Mouse (Mus musculus) urinary bladder, adult 2 months (tissue): ENCODE data around the gene Ube2s. TPM values are rescaled to one million over a fixed set of nuclear protein-coding genes. Genes with fewer than 3 reads are reported as not detected.
"Not testable (repeated sequence)": the region's sequence is repeated elsewhere in the genome, so short reads cannot be mapped to it uniquely, and the experiment has no call there.

ENCODE experiments used
- DNase-seq: peaks from one replicate; pipeline ENCODE4 v3.0.0; 2022; ENCODE audit warnings: low spot score
- polyA plus RNA-seq: library from polyadenylated mRNA; depleted of rRNA; stranded (reverse); fragments of >200 nt; gene quantifications from 2 replicates; pipeline ENCODE4 v1.2.3, GENCODE M21; 2012; rRNA removed

The Ube2s gene
- 115 and 129 TPM in 2 replicates for polyA plus RNA-seq

DNA sequence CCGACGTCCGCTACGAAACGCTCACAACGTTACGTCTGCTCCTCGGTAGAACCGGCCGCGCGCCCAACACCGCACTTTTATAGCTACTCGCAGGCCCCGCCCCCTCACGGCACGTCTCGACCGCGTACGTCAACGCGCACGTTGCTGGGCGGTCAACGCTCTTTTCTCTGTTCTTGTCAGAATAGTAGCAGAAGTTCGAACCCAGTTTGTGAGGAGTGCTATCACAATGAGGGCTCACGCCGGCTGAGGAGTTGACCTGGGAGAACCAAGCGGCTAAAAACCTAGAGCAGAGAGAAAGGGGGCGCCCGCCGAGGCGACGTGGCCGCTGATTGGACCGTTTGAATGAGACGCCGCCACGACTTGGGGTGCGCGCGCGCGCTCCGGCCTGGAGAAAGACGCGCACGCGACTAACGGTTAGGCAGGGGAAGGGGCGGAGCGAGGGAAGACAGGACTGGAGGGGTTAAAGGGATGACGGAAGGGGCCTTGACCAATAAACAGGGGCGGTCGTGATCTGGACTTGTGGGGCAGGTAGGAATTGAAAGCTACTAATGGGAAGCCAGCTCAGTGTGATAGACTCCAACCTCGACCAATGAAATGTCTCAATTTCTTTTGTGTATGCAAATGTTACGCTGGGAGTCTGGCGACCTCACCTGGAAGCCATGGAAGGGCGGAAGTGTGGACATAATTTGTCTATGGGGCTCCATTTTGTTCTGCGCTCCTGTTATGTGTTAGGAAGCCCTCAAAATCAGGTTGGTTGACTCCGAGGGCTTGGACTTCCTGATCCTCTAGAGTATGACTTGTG lies at the start of gene Ube2s:
Gene Ube2s (minus strand): TSS at position 288 of the 802 bp plus-strand sequence.
- peak; percentile 97 for DNase-seq

DNA sequence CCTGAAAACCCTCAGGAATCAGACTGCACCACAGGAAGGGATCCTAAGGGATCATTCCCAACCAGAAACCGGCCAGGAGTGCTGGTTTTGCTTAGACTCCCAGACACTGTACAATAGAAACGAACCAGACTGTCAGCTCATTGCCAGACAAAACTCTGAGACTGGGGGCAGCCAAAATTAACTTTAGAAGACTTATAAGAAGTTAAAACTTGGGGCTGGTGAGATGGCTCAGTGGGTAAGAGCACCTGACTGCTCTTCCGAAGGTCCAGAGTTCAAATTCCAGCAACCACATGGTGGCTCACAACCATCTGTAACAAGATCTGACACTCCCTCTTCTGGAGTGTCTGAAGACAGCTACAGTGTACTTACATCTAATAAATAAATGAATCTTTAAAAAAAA lies 48.5 kb upstream of the Ube2s start:
- not testable (repeated sequence) for DNase-seq

DNA sequence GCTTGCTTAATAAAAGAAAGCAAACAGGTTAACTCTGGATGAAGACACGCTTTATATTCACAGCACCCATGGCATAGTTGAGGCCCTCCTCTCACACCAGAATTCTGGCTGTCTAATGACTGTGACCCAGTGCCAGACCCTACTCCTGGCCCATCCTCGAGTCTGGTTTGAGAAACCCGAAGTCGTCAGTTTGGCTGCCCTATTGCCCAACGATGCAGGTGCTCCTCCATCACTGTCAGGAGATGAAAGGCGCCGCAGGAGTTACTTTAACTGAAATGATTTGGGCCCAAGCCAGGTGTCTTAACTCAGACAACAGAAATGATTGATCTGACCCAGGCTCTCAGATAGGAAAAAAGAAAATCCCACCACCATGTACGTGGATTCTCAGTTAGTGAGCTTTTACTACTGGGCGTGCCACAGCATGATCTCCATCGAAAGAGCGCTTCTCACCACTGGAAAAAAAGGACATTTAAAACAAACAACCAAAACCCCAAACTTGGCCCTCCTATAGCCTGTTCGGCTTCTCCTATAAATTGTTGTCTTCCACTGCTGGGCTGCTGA lies 47.1 kb upstream of the Ube2s start:
- no peak for DNase-seq

GRCm38 (mm10) chr7:4857321-4857720 lies 44.9 kb upstream of the Ube2s start:
- no peak for DNase-seq

- DNase-seq, result no peak
These were observed 44.1 kb upstream of the Ube2s start for GRCm38 (mm10) chr7:4856508-4856907.

DNA sequence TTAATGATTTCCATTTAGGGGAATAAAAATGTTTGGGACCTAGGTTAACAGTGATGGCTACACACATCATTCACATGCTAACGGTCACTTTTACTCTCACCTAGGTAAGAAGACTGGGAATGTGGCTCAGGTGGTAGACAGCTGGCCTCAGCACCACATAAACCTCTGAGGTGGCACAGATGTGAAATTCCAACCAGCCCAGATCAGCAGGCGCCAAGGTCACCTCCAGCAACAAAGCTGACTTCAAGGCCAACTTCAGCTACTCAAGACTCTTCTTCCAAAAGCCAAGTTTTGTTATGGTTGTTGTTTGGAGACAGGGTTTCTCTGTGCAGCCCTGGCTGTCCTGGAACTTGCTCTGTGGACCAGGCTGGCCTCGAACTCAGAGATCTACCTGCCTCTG lies 41.2 kb upstream of the Ube2s start:
- no peak for DNase-seq

DNA sequence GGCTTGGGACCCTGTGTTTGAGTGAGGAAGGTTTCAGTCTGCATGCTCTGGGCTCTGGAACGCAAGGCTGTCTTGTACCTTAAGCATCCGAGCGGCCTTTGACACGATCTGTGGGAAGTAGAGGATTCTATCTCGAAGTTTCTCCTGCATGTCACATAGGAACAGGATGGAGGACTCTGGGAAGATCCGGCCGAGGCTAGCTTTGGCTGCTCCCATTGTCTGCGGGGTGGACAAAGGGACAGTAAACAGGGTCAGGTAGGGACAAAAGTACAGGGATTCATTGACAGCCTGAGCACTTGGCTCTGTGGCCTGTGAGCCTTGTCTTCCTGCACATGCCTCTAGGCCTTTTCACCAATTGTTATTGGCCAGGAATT lies 38.9 kb upstream of the Ube2s start:
- no peak for DNase-seq

GRCm38 (mm10) chr7:4850621-4851314 lies 38.4 kb upstream of the Ube2s start:
- DNase-seq, result no peak

DNA sequence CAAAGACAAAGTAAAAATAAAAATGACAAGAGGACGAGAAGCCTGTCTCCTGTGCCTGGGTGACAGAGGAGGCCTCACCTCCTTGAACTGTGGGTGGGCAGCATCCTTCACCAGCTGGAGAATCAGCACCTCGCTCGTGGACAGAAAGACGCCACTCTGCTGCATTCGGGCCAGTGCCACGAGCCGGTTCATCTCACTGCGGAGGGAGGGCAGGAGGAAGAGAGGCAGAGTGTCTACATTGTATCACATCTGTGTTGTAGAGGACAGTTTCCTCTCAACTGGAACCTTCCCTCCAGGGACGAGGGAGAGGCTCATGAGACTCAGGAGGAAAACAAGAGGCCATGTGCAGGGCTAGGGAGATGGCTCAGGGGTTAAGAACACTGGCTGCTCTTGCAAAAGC lies 37.0 kb upstream of the Ube2s start:
- no peak for DNase-seq

- DNase-seq, result no peak
These were observed 32.5 kb upstream of the Ube2s start for GRCm38 (mm10) chr7:4844917-4845309.

DNA sequence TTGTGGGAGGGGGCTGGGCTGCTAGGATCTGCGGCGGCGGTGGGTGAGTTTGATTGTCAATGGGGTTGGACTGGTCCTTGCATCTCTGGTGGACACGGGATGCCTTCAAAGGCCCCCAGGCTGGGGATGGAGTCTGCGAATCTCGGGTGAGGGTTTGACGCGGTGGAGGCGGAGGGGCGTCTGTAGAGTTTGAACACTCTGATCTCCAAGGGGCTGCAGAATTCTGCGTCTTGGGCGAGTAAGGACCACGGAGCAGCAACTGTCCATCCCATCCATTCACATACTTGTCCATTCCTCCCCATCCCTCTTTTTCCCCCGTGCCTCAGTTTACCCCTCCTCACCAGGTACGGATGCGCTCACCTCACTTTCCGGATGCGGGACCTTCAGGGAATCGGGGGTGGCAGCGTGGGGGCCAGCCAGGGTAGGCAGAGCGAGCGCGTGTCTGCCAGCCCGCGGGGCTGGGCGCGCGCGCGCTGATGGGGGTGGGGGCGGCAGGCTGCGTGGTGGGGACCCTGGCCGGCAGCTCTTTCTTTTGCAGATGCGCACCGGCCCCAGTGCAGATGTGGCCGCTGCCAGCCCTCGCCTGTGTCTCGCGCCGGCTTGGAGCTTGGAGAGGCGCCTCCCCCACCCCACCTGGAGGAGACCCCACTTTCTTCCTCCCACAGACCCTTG lies 32.0 kb upstream of the Ube2s start, which contains the start of gene Shisa7:
Gene Shisa7 (minus strand): TSS at position 452 of the 672 bp plus-strand sequence.
- no peak for DNase-seq

DNA sequence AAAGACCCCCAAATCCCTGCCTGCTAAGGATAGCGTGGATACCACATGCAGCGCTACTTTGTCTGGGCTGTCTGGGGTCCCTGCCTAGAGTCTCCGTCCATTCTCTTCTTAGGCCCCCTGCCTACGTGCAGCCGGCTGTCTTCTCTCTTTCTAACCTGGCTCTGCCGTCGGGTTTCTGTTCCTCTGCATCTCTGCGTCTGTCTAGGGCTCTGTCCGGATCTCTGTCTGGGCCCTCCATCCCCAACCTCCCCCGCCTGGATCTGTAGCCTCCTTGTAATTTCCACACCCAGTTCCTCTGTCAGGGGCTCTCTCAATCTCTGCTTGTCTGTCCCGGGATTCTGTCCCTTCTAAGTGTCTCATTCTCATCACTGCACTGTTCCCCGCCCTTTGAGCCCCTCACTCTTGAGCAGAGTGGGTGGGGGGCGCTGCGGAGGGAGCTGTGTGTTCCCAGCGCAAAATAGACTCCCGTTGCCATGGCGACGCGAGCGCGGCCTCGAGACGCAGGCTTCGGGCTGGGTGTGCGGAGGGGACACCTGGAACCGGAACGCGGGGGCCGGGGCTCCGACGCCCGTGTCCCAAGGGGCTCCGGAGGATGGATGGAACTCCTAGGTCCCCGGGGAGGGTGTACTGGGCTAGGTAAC lies 31.3 kb upstream of the Ube2s start:
- DNase-seq, result no peak

GRCm38 (mm10) chr7:4842634-4843131 lies 30.3 kb upstream of the Ube2s start:
- DNase-seq, result no peak

DNA sequence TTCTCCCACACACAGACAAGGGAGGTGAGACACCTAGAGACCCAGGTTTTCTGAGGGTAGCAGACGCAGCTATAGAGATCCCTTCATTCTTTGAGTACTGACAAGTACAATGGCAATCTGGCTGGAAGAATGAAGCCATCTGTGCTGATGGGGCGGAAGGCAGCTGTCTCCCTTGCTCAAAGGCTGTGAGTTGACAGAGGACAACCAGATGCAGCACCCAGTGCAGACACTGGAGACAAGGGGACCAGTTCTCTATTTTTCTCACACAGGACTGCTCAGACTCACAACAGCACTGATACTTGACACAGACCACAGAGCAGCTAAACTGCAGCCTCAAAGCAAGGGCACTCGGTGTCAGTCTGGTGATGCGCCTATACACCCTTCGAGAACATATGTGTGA lies 29.7 kb upstream of the Ube2s start:
- DNase-seq, result no peak

- no peak for DNase-seq
These were observed 25.2 kb upstream of the Ube2s start for GRCm38 (mm10) chr7:4837639-4838038.

- no peak for DNase-seq
These were observed 24.0 kb upstream of the Ube2s start for GRCm38 (mm10) chr7:4836351-4836792.

GRCm38 (mm10) chr7:4835631-4836327 lies 23.4 kb upstream of the Ube2s start:
- no peak for DNase-seq

- no peak for DNase-seq
These were observed 18.1 kb upstream of the Ube2s start for GRCm38 (mm10) chr7:4830476-4830875.

DNA sequence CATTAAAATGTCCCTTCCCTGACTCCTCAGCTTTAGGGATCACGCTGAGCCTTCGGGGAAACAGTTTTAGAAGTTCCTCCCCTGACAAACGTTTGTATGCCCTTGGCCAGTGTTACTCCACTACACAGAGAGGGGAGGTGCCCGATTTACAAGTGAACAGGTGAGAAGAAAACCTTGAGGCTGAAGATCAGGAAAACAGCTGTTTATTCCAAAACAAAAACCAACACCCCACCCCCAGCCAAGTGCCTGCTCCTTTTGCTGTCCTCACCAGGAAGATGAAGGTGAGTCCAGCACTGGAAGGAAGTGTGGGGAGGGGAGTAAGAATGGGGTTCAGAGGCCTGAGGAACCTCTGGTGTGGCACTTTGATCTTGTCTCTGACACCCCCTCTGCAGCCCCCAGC lies 13.0 kb upstream of the Ube2s start:
- DNase-seq, result no peak

GRCm38 (mm10) chr7:4822162-4822907 lies 9.9 kb upstream of the Ube2s start:
- no peak for DNase-seq
